Mouse (Mus musculus) kidney, embryonic 16.5 days (tissue): ENCODE results near the gene Lrrc66. TPM values are rescaled to one million over a fixed set of nuclear protein-coding genes. Genes with fewer than 3 reads are reported as not detected.

Experiments used
- ATAC-seq: fragments of 200-750 bp; cut with Nextera tagmentation; 2 replicates; pipeline ENCODE4 v1.8.0; 2017; ENCODE audit warnings: moderate TSS enrichment; ENCODE audit not compliant: low FRiP score, low TSS enrichment
- H3K27ac ChIP-seq: fragments of 300-500 bp; sonication (generic); 2 replicates; pipeline ENCODE4 v1.5.1; 2014; ENCODE audit warnings: low read length
- H3K27me3 ChIP-seq: fragments of 300-500 bp; sonication (generic); 2 replicates; pipeline ENCODE4 v1.6.1; 2014; ENCODE audit warnings: low read length, control low read depth, mixed read lengths; ENCODE audit not compliant: insufficient read depth
- H3K36me3 ChIP-seq: fragments of 300-500 bp; sonication (generic); 2 replicates; pipeline ENCODE4 v1.6.1; 2014; ENCODE audit warnings: low read length, control low read depth, mixed read lengths; ENCODE audit not compliant: insufficient read depth
- H3K4me1 ChIP-seq: fragments of 300-500 bp; sonication (generic); 2 replicates; pipeline ENCODE4 v1.6.1; 2014; ENCODE audit warnings: low read length, control low read depth, mixed read lengths; ENCODE audit not compliant: insufficient read depth
- H3K4me2 ChIP-seq: fragments of 300-500 bp; sonication (generic); replicated peaks from 2 replicates; pipeline ENCODE4 v1.6.1; 2014; ENCODE audit warnings: low read depth, low read length
- H3K4me3 ChIP-seq: fragments of 300-500 bp; sonication (generic); 2 replicates; pipeline ENCODE4 v1.5.1; 2014; ENCODE audit warnings: mild to moderate bottlenecking, low read length
- H3K9ac ChIP-seq: fragments of 300-500 bp; sonication (generic); replicated peaks from 2 replicates; pipeline ENCODE4 v1.6.1; 2014; ENCODE audit warnings: low read length
- H3K9me3 ChIP-seq: fragments of 300-500 bp; sonication (generic); 2 replicates; pipeline ENCODE4 v1.6.1; 2016; ENCODE audit warnings: low read length, control low read depth
- WGBS: fragments of 180-500 bp; shearing (Covaris S2); extraction: QIAGEN DNeasy Blood & Tissue Kit; methylation state at CpG from one replicate; pipeline ENCODE4 v1.1.7; 2014; 5-methylcytosine and 5-hydroxymethylcytosine counted together
- polyA plus RNA-seq: library from polyadenylated mRNA; unstranded; fragments of >200 nt; fragmentation: Nextera tagmentation; extraction: Ambion mirVana; gene quantifications from 2 replicates; pipeline ENCODE4 v1.2.1, GENCODE M21; 2015

The Lrrc66 gene
- polyA plus RNA-seq, 1 experiment from 2014 or later = 0.34 TPM

GRCm38 (mm10) chr5:73571395-73572156 lies 60.8 kb downstream of the Lrrc66 start:
- no peaks in the 10 kb centered on the region for H3K4me1 ChIP-seq
- H3K36me3 ChIP-seq = no peaks in the 10 kb centered on the region
- H3K4me3 ChIP-seq = no peak overlapping the region
- H3K9ac ChIP-seq = no peak overlapping the region
- 87% methylated on average over 6 of the region's 6 CpGs for WGBS
- H3K9me3 ChIP-seq = no peaks in the 10 kb centered on the region
- no peaks in the 10 kb centered on the region for H3K27me3 ChIP-seq
- no peak overlapping the region for H3K27ac ChIP-seq
- ATAC-seq = no peak
- H3K4me2 ChIP-seq = no peak overlapping the region

GRCm38 (mm10) chr5:73569181-73569580 lies 63.1 kb downstream of the Lrrc66 start:
- no peak overlapping the region for H3K4me2 ChIP-seq
- H3K27ac ChIP-seq = no peak overlapping the region
- no peak for ATAC-seq
- no peak overlapping the region for H3K4me3 ChIP-seq
- 73% methylated on average over 5 of the region's 5 CpGs for WGBS
- no peaks in the 10 kb centered on the region for H3K9me3 ChIP-seq
- H3K4me1 ChIP-seq = no peaks in the 10 kb centered on the region
- H3K36me3 ChIP-seq = no peaks in the 10 kb centered on the region
- H3K9ac ChIP-seq = no peak overlapping the region
- H3K27me3 ChIP-seq = no peaks in the 10 kb centered on the region

GRCm38 (mm10) chr5:73566892-73567291 lies 65.4 kb downstream of the Lrrc66 start:
- Histone ChIP-seq H3K27ac (no peak overlapping the region), H3K4me3 (no peak overlapping the region), H3K4me1 (no peaks in the 10 kb centered on the region), H3K4me2 (no peak overlapping the region), H3K9me3 (no peaks in the 10 kb centered on the region), H3K27me3 (no peaks in the 10 kb centered on the region), H3K9ac (no peak overlapping the region), H3K36me3 (no peaks in the 10 kb centered on the region)
- 74% methylated on average over 4 of the region's 4 CpGs for WGBS
- no peak for ATAC-seq

GRCm38 (mm10) chr5:73566119-73566518 lies 66.2 kb downstream of the Lrrc66 start:
- ATAC-seq = no peak

GRCm38 (mm10) chr5:73564038-73564437 lies 68.3 kb downstream of the Lrrc66 start:
- no peaks in the 10 kb centered on the region for H3K27me3 ChIP-seq
- ATAC-seq = no peak
- 92% methylated on average over 6 of the region's 6 CpGs for WGBS

More at GRCm38 (mm10) chr5:73566119-73566518, 66.2 kb downstream of the Lrrc66 start:
- Histone ChIP-seq H3K4me2 (no peak overlapping the region), H3K4me1 (no peaks in the 10 kb centered on the region), H3K36me3 (0 out of 2 replicates have a peak, but pooled peaks cover 3% of the 10 kb centered on the region), H3K9ac (no peak overlapping the region), H3K27me3 (no peaks in the 10 kb centered on the region), H3K4me3 (no peak overlapping the region), H3K9me3 (no peaks in the 10 kb centered on the region), H3K27ac (no peak overlapping the region)
- WGBS = 77% methylated on average over 5 of the region's 5 CpGs

GRCm38 (mm10) chr5:73558756-73559155 lies 73.6 kb downstream of the Lrrc66 start:
- H3K36me3 ChIP-seq = peaks cover 23% of the 10 kb centered on the region
- H3K9me3 ChIP-seq = no peaks in the 10 kb centered on the region
- no peak for ATAC-seq
- no peaks in the 10 kb centered on the region for H3K27me3 ChIP-seq
- H3K9ac ChIP-seq = no peak overlapping the region
- no peak overlapping the region for H3K4me3 ChIP-seq
- WGBS = 89% methylated on average over 6 of the region's 6 CpGs
- H3K4me1 ChIP-seq = no peaks in the 10 kb centered on the region
- no peak overlapping the region for H3K4me2 ChIP-seq
- H3K27ac ChIP-seq = no peak overlapping the region

More at GRCm38 (mm10) chr5:73564038-73564437, 68.3 kb downstream of the Lrrc66 start:
- H3K36me3 ChIP-seq = peaks cover 12% of the 10 kb centered on the region; the same call in 1 of the 2 replicates
- no peaks in the 10 kb centered on the region for H3K4me1 ChIP-seq
- H3K4me2 ChIP-seq = no peak overlapping the region
- no peak overlapping the region for H3K9ac ChIP-seq
- no peak overlapping the region for H3K27ac ChIP-seq
- no peaks in the 10 kb centered on the region for H3K9me3 ChIP-seq
- no peak overlapping the region for H3K4me3 ChIP-seq

GRCm38 (mm10) chr5:73556733-73557425 lies 75.4 kb downstream of the Lrrc66 start:
- no peak for ATAC-seq
- WGBS = 82% methylated on average over 12 of the region's 12 CpGs
- H3K9me3 ChIP-seq = no peaks in the 10 kb centered on the region
- H3K27ac ChIP-seq = no peak overlapping the region
- no peaks in the 10 kb centered on the region for H3K4me1 ChIP-seq
- H3K27me3 ChIP-seq = no peaks in the 10 kb centered on the region
- H3K9ac ChIP-seq = no peak overlapping the region
- no peak overlapping the region for H3K4me3 ChIP-seq
- H3K36me3 ChIP-seq = peaks cover 27% of the 10 kb centered on the region
- H3K4me2 ChIP-seq = no peak overlapping the region

Other genes with a start within 250 kb of the Lrrc66 start
- gene Cwh43, start 226.5 kb downstream of the Lrrc66 start, polyA plus RNA-seq = 1.3 and 1.4 TPM in 2 replicates
- 24.0 and 24.1 TPM in 2 replicates for gene Dcun1d4, start 151.5 kb downstream of the Lrrc66 start, polyA plus RNA-seq
- gene Sgcb, start 15.3 kb upstream of the Lrrc66 start, polyA plus RNA-seq = 24.9 and 25.5 TPM in 2 replicates
- 0.20 and 0.31 TPM in 2 replicates for gene Spata18, start 18.9 kb upstream of the Lrrc66 start, polyA plus RNA-seq